Mouse (Mus musculus) bone marrow, adult 2 months (tissue): ENCODE measurements around the gene Trp53. TPM values are rescaled to one million over a fixed set of nuclear protein-coding genes. Genes with fewer than 3 reads are reported as not detected.
"Not testable (repeated sequence)": the region's sequence is repeated elsewhere in the genome, so short reads cannot be mapped to it uniquely, and the experiment has no call there.

Source experiments
- H3K27ac ChIP-seq: fragments of 200-500 bp; 2 replicates; pipeline ENCODE4 v1.5.1; 2012; ENCODE audit warnings: low read depth, mild to moderate bottlenecking, control low read depth, inconsistent platforms, low read length; ENCODE audit not compliant: control insufficient read depth, poor library complexity, insufficient read depth
- H3K4me1 ChIP-seq: fragments of 200-500 bp; 2 replicates; pipeline ENCODE4 v1.6.1; 2011; ENCODE audit warnings: low read length; ENCODE audit not compliant: control insufficient read depth, insufficient read depth
- H3K4me3 ChIP-seq: fragments of 200-500 bp; replicated peaks from 2 replicates; pipeline ENCODE3; 2011; ENCODE audit warnings: mild to moderate bottlenecking, low read depth, low read length, control low read depth; ENCODE audit not compliant: control insufficient read depth
- CTCF ChIP-seq: fragments of 200-500 bp; IDR thresholded peaks from 2 replicates; pipeline ENCODE4 v1.5.1; 2011; ENCODE audit warnings: low read length, control low read depth; ENCODE audit not compliant: control insufficient read depth, insufficient read depth
- POLR2A ChIP-seq: fragments of 200-500 bp; IDR thresholded peaks from 2 replicates; pipeline ENCODE4 v1.6.1; 2011; ENCODE audit warnings: low read depth, mild to moderate bottlenecking, control low read depth, low read length, borderline replicate concordance; ENCODE audit not compliant: control insufficient read depth
- WGBS: fragments of 180-500 bp; shearing (Covaris S2); methylation state at CpG from one replicate; pipeline ENCODE4 v1.1.7; 2018; 5-methylcytosine and 5-hydroxymethylcytosine counted together
- polyA plus RNA-seq: library from polyadenylated mRNA; stranded (reverse); fragments of >200 nt; gene quantifications from 2 replicates; pipeline ENCODE4 v1.2.4, GENCODE M21; 2011; ENCODE audit warnings: low replicate concordance; ENCODE audit not compliant: missing spikeins, insufficient read depth, insufficient read length

The Trp53 gene
- polyA plus RNA-seq, 1 experiment: 71.7 TPM

DNA sequence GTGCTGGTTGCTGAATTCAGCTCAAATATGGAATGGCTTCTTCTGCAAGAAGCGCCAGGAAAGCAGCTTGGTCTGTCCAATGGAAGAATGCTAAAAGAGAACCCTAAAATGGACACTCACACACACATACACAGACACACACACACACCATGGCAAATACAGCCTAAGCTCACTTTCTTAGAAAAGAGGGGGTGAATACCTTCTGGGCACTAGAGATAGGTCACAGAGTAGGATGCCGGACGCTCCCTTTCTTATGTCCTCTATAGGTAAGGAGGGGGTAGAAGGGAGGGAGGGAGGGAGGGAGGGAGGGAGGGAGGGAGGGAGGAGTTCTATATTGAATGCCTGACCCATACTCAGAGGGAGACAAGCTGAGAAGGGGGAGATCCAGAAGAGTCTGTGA, 28.4 kb downstream of the Trp53 start:
- H3K4me3 ChIP-seq: no peak overlapping the region
- WGBS: 66% methylated on average over 3 of the region's 3 CpGs
- no peaks in the 10 kb centered on the region; the same call in 1 of the 2 replicates for H3K4me1 ChIP-seq
- H3K27ac ChIP-seq: no peak overlapping the region
- TF ChIP-seq POLR2A: no peak
- TF ChIP-seq CTCF: no peak

DNA sequence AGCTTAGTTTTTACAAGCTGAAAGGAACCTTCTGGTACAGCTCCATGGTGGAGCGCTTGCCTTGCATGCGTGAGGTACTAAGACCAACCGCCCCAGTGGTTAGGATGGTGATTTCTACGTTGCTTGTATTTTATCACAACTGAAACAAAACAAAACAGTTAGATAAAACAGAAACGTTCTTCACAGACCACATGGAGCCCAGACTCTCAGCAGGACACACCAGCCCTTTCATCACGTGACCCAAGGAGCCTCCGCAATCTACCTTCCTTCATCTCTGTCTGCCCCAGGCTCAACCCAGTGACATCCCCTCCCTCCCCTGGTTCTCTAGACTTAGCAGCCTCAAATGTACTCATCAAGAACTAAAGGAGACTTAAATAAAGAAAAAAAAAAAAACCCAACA, 29.3 kb downstream of the Trp53 start:
- TF ChIP-seq POLR2A (no peak), CTCF (no peak)
- WGBS: 53% methylated on average over 7 of the region's 7 CpGs
- Histone ChIP-seq H3K4me1 (peaks cover 2% of the 10 kb centered on the region; the same call in 1 of the 2 replicates), H3K27ac (no peak overlapping the region), H3K4me3 (no peak overlapping the region)

GRCm38 (mm10) chr11:69610899-69611298, 30.7 kb downstream of the Trp53 start:
- H3K27ac ChIP-seq: no peak overlapping the region
- H3K4me3 ChIP-seq: no peak overlapping the region
- 69% methylated on average over 4 of the region's 4 CpGs for WGBS
- peaks cover 2% of the 10 kb centered on the region; the same call in 1 of the 2 replicates for H3K4me1 ChIP-seq
- no peak for TF ChIP-seq POLR2A
- TF ChIP-seq CTCF: no peak

- H3K27ac ChIP-seq: no peak overlapping the region
- WGBS: 6% methylated on average over 19 of the region's 19 CpGs
- peak overlapping the region; percentile 3 for H3K4me3 ChIP-seq
- H3K4me1 ChIP-seq: peaks cover 2% of the 10 kb centered on the region; the same call in 1 of the 2 replicates
- TF ChIP-seq CTCF (peak; percentile 84), POLR2A (no peak)
These were observed 33.5 kb downstream of the Trp53 start for GRCm38 (mm10) chr11:69613553-69614256.

- WGBS: 34% methylated on average over 11 of the region's 11 CpGs
- not testable (repeated sequence) for H3K4me3 ChIP-seq, H3K27ac ChIP-seq, H3K4me1 ChIP-seq
These were observed 34.1 kb downstream of the Trp53 start for GRCm38 (mm10) chr11:69614257-69614588.

DNA sequence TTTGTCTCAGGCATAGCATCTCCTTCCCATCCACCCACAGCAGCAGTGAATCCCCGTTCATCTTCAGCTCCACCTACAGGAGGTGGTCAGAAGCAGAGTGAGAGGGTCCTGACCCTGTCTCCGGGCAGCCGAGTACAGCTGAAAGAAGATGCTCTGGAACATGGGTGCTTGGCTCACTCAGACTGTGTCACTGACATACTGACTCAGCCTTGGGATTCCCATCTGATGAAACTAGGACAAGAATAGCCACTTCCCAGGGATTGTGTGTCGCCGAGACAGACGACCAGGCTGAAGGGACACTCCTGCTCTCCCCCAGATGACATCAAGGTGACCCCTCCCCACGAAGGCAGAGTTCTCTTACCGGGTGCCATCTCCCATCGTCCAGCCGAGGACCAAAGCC, 36.6 kb downstream of the Trp53 start:
- 58% methylated on average over 10 of the region's 10 CpGs for WGBS
- peaks cover 2% of the 10 kb centered on the region; the same call in 1 of the 2 replicates for H3K4me1 ChIP-seq
- H3K27ac ChIP-seq: no peak overlapping the region
- TF ChIP-seq CTCF (no peak), POLR2A (no peak)
- no peak overlapping the region for H3K4me3 ChIP-seq

- H3K4me1 ChIP-seq: peaks cover 2% of the 10 kb centered on the region; the same call in 1 of the 2 replicates
- 70% methylated on average over 5 of the region's 5 CpGs for WGBS
- TF ChIP-seq CTCF (no peak), POLR2A (no peak)
These were observed 37.6 kb downstream of the Trp53 start, which contains the start of gene Shbg for GRCm38 (mm10) chr11:69617805-69618204. TSS of gene Shbg (minus strand) at chr11:69617905.

GRCm38 (mm10) chr11:69620394-69621081, 40.4 kb downstream of the Trp53 start:
- WGBS: 63% methylated on average over 7 of the region's 7 CpGs
- Histone ChIP-seq H3K4me3 (no peak overlapping the region), H3K4me1 (no peaks in the 10 kb centered on the region), H3K27ac (no peak overlapping the region)
- TF ChIP-seq POLR2A: no peak
- no peak for TF ChIP-seq CTCF

More at GRCm38 (mm10) chr11:69617805-69618204, 37.6 kb downstream of the Trp53 start, which contains the start of gene Shbg:
- H3K27ac ChIP-seq: no peak within 1 kb of the TSS
- H3K4me3 ChIP-seq: no peak within 1 kb of the TSS
